Mouse (Mus musculus) MEL (cell line): Measurements from ENCODE around the gene Cntnap5c. TPM values are rescaled to one million over a fixed set of nuclear protein-coding genes. Genes with fewer than 3 reads are reported as not detected.

ENCODE experiments used
- DNase-seq: peaks from one replicate; pipeline ENCODE4 v3.0.0; 2011; ENCODE audit warnings: low read depth, low spot score
- H3K27ac ChIP-seq: 2 replicates; pipeline ENCODE4 v1.5.1; 2012; ENCODE audit warnings: low read depth, mild to moderate bottlenecking, control low read depth, low read length, moderate library complexity; ENCODE audit not compliant: control insufficient read depth
- H3K27me3 ChIP-seq, 2 experiments: fragments of 150-350 bp in 1 of 2; sonication (generic) in 1 of 2; 2 replicates each; pipeline ENCODE4 v1.6.1; 2012; ENCODE audit warnings: low read length in 2 of 2, mild to moderate bottlenecking in 2 of 2, improper control_type of control experiment in 1 of 2, moderate library complexity in 1 of 2; ENCODE audit not compliant: insufficient read depth in 2 of 2, control insufficient read depth in 1 of 2
- H3K36me3 ChIP-seq, 2 experiments: 2 replicates each; pipeline ENCODE4 v1.6.1; 2012 to 2014; ENCODE audit warnings: low read length in 2 of 2, improper control_type of control experiment in 1 of 2, inconsistent platforms in 1 of 2, mild to moderate bottlenecking in 1 of 2; ENCODE audit not compliant: insufficient read depth in 2 of 2, control insufficient read depth in 1 of 2
- H3K4me1 ChIP-seq, 2 experiments: fragments of 150-350 bp in 1 of 2; sonication (generic) in 1 of 2; 2 replicates each; pipeline ENCODE4 v1.6.1; 2012; ENCODE audit warnings: low read length in 2 of 2, improper control_type of control experiment in 1 of 2, mild to moderate bottlenecking in 1 of 2; ENCODE audit not compliant: insufficient read depth in 2 of 2, control insufficient read depth in 1 of 2
- H3K4me3 ChIP-seq, 2 experiments: fragments of 150-350 bp in 1 of 2; sonication (generic) in 1 of 2; 2 replicates each; pipeline ENCODE4 v1.5.1; 2012; ENCODE audit warnings: low read depth in 2 of 2, low read length in 2 of 2, mild to moderate bottlenecking in 2 of 2, moderate library complexity in 2 of 2, control low read depth in 1 of 2, improper control_type of control experiment in 1 of 2; ENCODE audit not compliant: control insufficient read depth in 1 of 2, insufficient read depth in 1 of 2
- H3K79me2 ChIP-seq: 2 replicates; pipeline ENCODE4 v1.6.1; 2012; ENCODE audit warnings: mild to moderate bottlenecking, low read length, moderate library complexity; ENCODE audit not compliant: control insufficient read depth, poor library complexity, insufficient read depth
- H3K9ac ChIP-seq: 2 replicates; pipeline ENCODE4 v1.6.1; 2012; ENCODE audit warnings: low read depth, mild to moderate bottlenecking, control low read depth, low read length, moderate library complexity; ENCODE audit not compliant: control insufficient read depth, poor library complexity, severe bottlenecking
- H3K9me3 ChIP-seq: fragments of 150-350 bp; sonication (generic); replicated peaks from 2 replicates; pipeline ENCODE4 v1.6.1; 2012; ENCODE audit warnings: mild to moderate bottlenecking, low read length, improper control_type of control experiment, moderate library complexity; ENCODE audit not compliant: insufficient read depth
- BHLHE40 ChIP-seq: IDR thresholded peaks from 2 replicates; pipeline ENCODE4 v1.6.1; 2012; ENCODE audit warnings: low read depth, mild to moderate bottlenecking, inconsistent platforms, low read length, improper control_type of control experiment, borderline replicate concordance
- CHD1 ChIP-seq: IDR thresholded peaks from 2 replicates; pipeline ENCODE4 v1.6.1; 2012; ENCODE audit warnings: low read depth, mild to moderate bottlenecking, inconsistent platforms, low read length, improper control_type of control experiment
- CHD2 ChIP-seq: IDR thresholded peaks from 2 replicates; pipeline ENCODE4 v1.6.1; 2011; ENCODE audit warnings: low read length, improper control_type of control experiment
- EP300 ChIP-seq, 2 experiments: IDR thresholded peaks; 2 replicates each; pipeline ENCODE4 v1.6.1; 2011; ENCODE audit warnings: improper control_type of control experiment in 2 of 2, low read length in 2 of 2, low read depth in 1 of 2, mild to moderate bottlenecking in 1 of 2
- HCFC1 ChIP-seq: IDR thresholded peaks from 2 replicates; pipeline ENCODE4 v1.6.1; 2012; ENCODE audit warnings: low read depth, mild to moderate bottlenecking, inconsistent platforms, low read length, improper control_type of control experiment, moderate library complexity
- JUND ChIP-seq: IDR thresholded peaks from 2 replicates; pipeline ENCODE4 v1.6.1; 2011; ENCODE audit warnings: low read depth, mild to moderate bottlenecking, improper control_type of control experiment, low read length
- KAT2A ChIP-seq: conservative IDR thresholded peaks from 2 replicates; pipeline ENCODE4 v1.6.1; 2012; ENCODE audit warnings: low read depth, low read length, improper control_type of control experiment, inconsistent platforms
- MAFK ChIP-seq: IDR thresholded peaks from 2 replicates; pipeline ENCODE4 v1.6.1; 2011; ENCODE audit warnings: low read depth, mild to moderate bottlenecking, low read length, improper control_type of control experiment, borderline replicate concordance
- MAX ChIP-seq: IDR thresholded peaks from 2 replicates; pipeline ENCODE4 v1.6.1; 2011; ENCODE audit warnings: low read length, improper control_type of control experiment
- MAZ ChIP-seq: IDR thresholded peaks from 2 replicates; pipeline ENCODE4 v1.6.1; 2012; ENCODE audit warnings: low read depth, mild to moderate bottlenecking, inconsistent platforms, low read length, improper control_type of control experiment
- MEF2A ChIP-seq: IDR thresholded peaks from 2 replicates; pipeline ENCODE4 v1.6.1; 2014; ENCODE audit warnings: low read depth, mild to moderate bottlenecking, inconsistent platforms, low read length, improper control_type of control experiment; ENCODE audit not compliant: poor library complexity, insufficient replicate concordance, severe bottlenecking; ENCODE audit errors: extremely low read depth
- NRF1 ChIP-seq: IDR thresholded peaks from 2 replicates; pipeline ENCODE4 v1.6.1; 2014; ENCODE audit warnings: low read depth, mild to moderate bottlenecking, inconsistent platforms, low read length, improper control_type of control experiment, moderate library complexity; ENCODE audit not compliant: poor library complexity, insufficient read depth, severe bottlenecking
- POLR2AphosphoS2 ChIP-seq: IDR thresholded peaks from 2 replicates; pipeline ENCODE4 v1.6.1; 2011; ENCODE audit warnings: low read length, improper control_type of control experiment
- POLR2AphosphoS5 ChIP-seq: IDR thresholded peaks from 2 replicates; pipeline ENCODE4 v1.6.1; 2012; ENCODE audit warnings: low read depth, borderline replicate concordance, mild to moderate bottlenecking, inconsistent platforms, low read length, moderate library complexity, mixed read lengths
- RAD21 ChIP-seq: IDR thresholded peaks from 2 replicates; pipeline ENCODE4 v1.6.1; 2011; ENCODE audit warnings: mild to moderate bottlenecking, low read depth, low read length, improper control_type of control experiment
- TBP ChIP-seq: IDR thresholded peaks from 2 replicates; pipeline ENCODE4 v1.8.0; 2011; ENCODE audit warnings: low read depth, low read length, improper control_type of control experiment
- TCF12 ChIP-seq: IDR thresholded peaks from 2 replicates; pipeline ENCODE4 v1.6.1; 2014; ENCODE audit warnings: low read depth, mild to moderate bottlenecking, inconsistent platforms, low read length, improper control_type of control experiment, moderate library complexity
- USF1 ChIP-seq: IDR thresholded peaks from 2 replicates; pipeline ENCODE4 v1.6.1; 2014; ENCODE audit warnings: low read depth, mild to moderate bottlenecking, inconsistent platforms, low read length, improper control_type of control experiment, moderate library complexity
- ZC3H11A ChIP-seq: IDR thresholded peaks from 2 replicates; pipeline ENCODE4 v1.6.1; 2012; ENCODE audit warnings: low read depth, mild to moderate bottlenecking, inconsistent platforms, low read length, improper control_type of control experiment
- ZKSCAN1 ChIP-seq: IDR thresholded peaks from 2 replicates; pipeline ENCODE4 v1.6.1; 2012; ENCODE audit warnings: low read depth, mild to moderate bottlenecking, inconsistent platforms, low read length, improper control_type of control experiment, moderate library complexity
- ZMIZ1 ChIP-seq: IDR thresholded peaks from 2 replicates; pipeline ENCODE4 v1.6.1; 2012; ENCODE audit warnings: low read depth, mild to moderate bottlenecking, inconsistent platforms, low read length, improper control_type of control experiment, moderate library complexity
- ZNF384 ChIP-seq: IDR thresholded peaks from 2 replicates; pipeline ENCODE4 v1.6.1; 2012; ENCODE audit warnings: low read depth, mild to moderate bottlenecking, inconsistent platforms, low read length, improper control_type of control experiment
- polyA plus RNA-seq, 2 experiments: library from polyadenylated mRNA; stranded (reverse) in 1 of 2; unstranded in 1 of 2; fragments of >175 nt in 1 of 2; fragments of >200 nt in 1 of 2; gene quantifications; 2 replicates each; pipeline versions ENCODE4 v1.2.1 to v1.2.4; 2012; ENCODE audit warnings: low replicate concordance in 2 of 2, low read depth in 1 of 2; ENCODE audit not compliant: insufficient read length in 2 of 2, insufficient read depth in 1 of 2, missing spikeins in 1 of 2
- total RNA-seq: library from RNA; depleted of rRNA; stranded (reverse); fragments of 300-350 nt; gene quantifications from 2 replicates; pipeline ENCODE4 v1.2.3, GENCODE M21; 2012

The Cntnap5c gene
- total and polyA plus RNA-seq, 3 experiments, result not detected

- H3K27me3 ChIP-seq, result no peaks in the 10 kb centered on the region
- H3K36me3 ChIP-seq, result no peaks in the 10 kb centered on the region
- H3K27ac ChIP-seq, result no peak overlapping the region
- H3K79me2 ChIP-seq, result no peaks in the 10 kb centered on the region
- H3K4me3 ChIP-seq, result no peak overlapping the region
- no peaks in the 10 kb centered on the region for H3K4me1 ChIP-seq
- no peaks in the 10 kb centered on the region for H3K9me3 ChIP-seq
- DNase-seq, result no peak
- TF ChIP-seq TBP (no peak), HCFC1 (no peak), MAFK (no peak), ZKSCAN1 (no peak), BHLHE40 (no peak), JUND (no peak), CHD2 (no peak), RAD21 (no peak)
- H3K9ac ChIP-seq, result no peak overlapping the region
Measured at GRCm38 (mm10) chr17:58069912-58070311, 300.5 kb downstream of the Cntnap5c start.

GRCm38 (mm10) chr17:58082676-58083075 is 313.3 kb downstream of the Cntnap5c start:
- H3K27ac ChIP-seq, result no peak overlapping the region
- no peaks in the 10 kb centered on the region for H3K79me2 ChIP-seq
- no peaks in the 10 kb centered on the region for H3K4me1 ChIP-seq
- DNase-seq, result no peak
- no peak overlapping the region for H3K9ac ChIP-seq
- no peak for TF ChIP-seq TCF12
- no peak for TF ChIP-seq EP300 (IDR thresholded peaks at IDR 0.05; ENCODE audit: low read depth in 1 of 2, low read length in 2 of 2)
- no peak for TF ChIP-seq MAX
- no peak for TF ChIP-seq POLR2AphosphoS2
- no peak for TF ChIP-seq POLR2AphosphoS5
- no peak for TF ChIP-seq ZMIZ1
- no peak for TF ChIP-seq NRF1
- no peak for TF ChIP-seq KAT2A
- TF ChIP-seq CHD2, result no peak
- no peak for TF ChIP-seq ZC3H11A
- TF ChIP-seq USF1, result no peak
- TF ChIP-seq ZKSCAN1, result no peak
- TF ChIP-seq CHD1, result no peak
- TF ChIP-seq MAZ, result no peak
- no peak for TF ChIP-seq JUND
- TF ChIP-seq MEF2A, result no peak
- TF ChIP-seq ZNF384, result no peak
- no peaks in the 10 kb centered on the region for H3K27me3 ChIP-seq
- H3K4me3 ChIP-seq, result no peak overlapping the region
- no peaks in the 10 kb centered on the region for H3K9me3 ChIP-seq
- no peaks in the 10 kb centered on the region for H3K36me3 ChIP-seq
